Mouse (Mus musculus) stomach, embryonic 16.5 days (tissue): Measurements from ENCODE around the gene Pign. TPM values are rescaled to one million over a fixed set of nuclear protein-coding genes. Genes with fewer than 3 reads are reported as not detected.

Source experiments
- ATAC-seq: fragments of 200-750 bp; cut with Nextera tagmentation; 2 replicates; pipeline ENCODE4 v1.8.0; 2017; ENCODE audit warnings: moderate number of reproducible peaks, moderate TSS enrichment; ENCODE audit not compliant: insufficient read depth, low FRiP score
- H3K27ac ChIP-seq: fragments of 300-500 bp; sonication (generic); 2 replicates; pipeline ENCODE4 v1.5.1; 2014; ENCODE audit warnings: low read length
- H3K27me3 ChIP-seq: fragments of 300-500 bp; sonication (generic); 2 replicates; pipeline ENCODE4 v1.6.1; 2014; ENCODE audit warnings: low read length, control low read depth, mixed read lengths; ENCODE audit not compliant: control insufficient read depth, insufficient read depth
- H3K36me3 ChIP-seq: fragments of 300-500 bp; sonication (generic); 2 replicates; pipeline ENCODE4 v1.6.1; 2014; ENCODE audit warnings: low read length; ENCODE audit not compliant: control insufficient read depth, insufficient read depth
- H3K4me1 ChIP-seq: fragments of 300-500 bp; sonication (generic); 2 replicates; pipeline ENCODE4 v1.6.1; 2014; ENCODE audit warnings: low read length, control low read depth, mixed read lengths; ENCODE audit not compliant: control insufficient read depth, insufficient read depth
- H3K4me2 ChIP-seq: fragments of 300-500 bp; sonication (generic); 2 replicates; pipeline ENCODE4 v1.6.1; 2014; ENCODE audit warnings: low read depth, low read length, mixed read lengths
- H3K4me3 ChIP-seq: fragments of 300-500 bp; sonication (generic); replicated peaks from 2 replicates; pipeline ENCODE4 v1.5.1; 2014; ENCODE audit warnings: mild to moderate bottlenecking, low read length
- H3K9ac ChIP-seq: fragments of 300-500 bp; sonication (generic); 2 replicates; pipeline ENCODE4 v1.6.1; 2014; ENCODE audit warnings: low read length
- H3K9me3 ChIP-seq: fragments of 300-500 bp; sonication (generic); replicated peaks from 2 replicates; pipeline ENCODE4 v1.6.1; 2016; ENCODE audit warnings: low read length, control low read depth; ENCODE audit not compliant: control insufficient read depth
- WGBS: fragments of 180-500 bp; shearing (Covaris S2); extraction: QIAGEN DNeasy Blood & Tissue Kit; methylation state at CpG from one replicate; pipeline ENCODE4 v1.1.7; 2014; 5-methylcytosine and 5-hydroxymethylcytosine counted together
- polyA plus RNA-seq: library from polyadenylated mRNA; unstranded; fragments of >200 nt; fragmentation: Nextera tagmentation; extraction: Ambion mirVana; gene quantifications from 2 replicates; pipeline ENCODE4 v1.2.1, GENCODE M21; 2015

Pign gene
- polyA plus RNA-seq, 1 experiment from 2014 or later, result 14.1 TPM

DNA sequence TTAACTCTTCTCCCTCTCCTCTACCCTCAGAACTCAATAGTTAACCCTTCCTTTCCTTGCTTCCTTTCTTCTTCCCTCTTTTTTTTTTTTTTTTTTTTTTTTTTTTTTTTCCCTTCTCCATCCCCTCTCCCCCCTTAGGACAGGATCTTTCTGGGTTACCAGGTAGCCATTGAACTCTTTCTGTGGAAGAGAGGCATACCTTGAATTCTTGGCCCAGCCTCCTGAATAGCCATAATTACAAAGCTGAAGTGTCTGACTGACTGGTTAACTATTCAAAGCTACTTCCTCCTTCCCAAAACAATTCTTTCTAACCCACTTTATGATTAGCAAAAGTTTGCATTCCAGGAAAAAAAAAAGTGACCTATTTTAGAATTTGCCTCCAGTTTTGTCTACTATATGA, 6.2 kb upstream of the Pign start:
- no peak overlapping the region for H3K27ac ChIP-seq
- H3K4me3 ChIP-seq, result no peak overlapping the region
- H3K4me1 ChIP-seq, result peaks cover 3% of the 10 kb centered on the region; the same call in 1 of the 2 replicates
- H3K9ac ChIP-seq, result no peak overlapping the region
- no peaks in the 10 kb centered on the region for H3K36me3 ChIP-seq
- H3K4me2 ChIP-seq, result no peak overlapping the region
- no peak for ATAC-seq
- H3K9me3 ChIP-seq, result no peaks in the 10 kb centered on the region
- H3K27me3 ChIP-seq, result no peaks in the 10 kb centered on the region

DNA sequence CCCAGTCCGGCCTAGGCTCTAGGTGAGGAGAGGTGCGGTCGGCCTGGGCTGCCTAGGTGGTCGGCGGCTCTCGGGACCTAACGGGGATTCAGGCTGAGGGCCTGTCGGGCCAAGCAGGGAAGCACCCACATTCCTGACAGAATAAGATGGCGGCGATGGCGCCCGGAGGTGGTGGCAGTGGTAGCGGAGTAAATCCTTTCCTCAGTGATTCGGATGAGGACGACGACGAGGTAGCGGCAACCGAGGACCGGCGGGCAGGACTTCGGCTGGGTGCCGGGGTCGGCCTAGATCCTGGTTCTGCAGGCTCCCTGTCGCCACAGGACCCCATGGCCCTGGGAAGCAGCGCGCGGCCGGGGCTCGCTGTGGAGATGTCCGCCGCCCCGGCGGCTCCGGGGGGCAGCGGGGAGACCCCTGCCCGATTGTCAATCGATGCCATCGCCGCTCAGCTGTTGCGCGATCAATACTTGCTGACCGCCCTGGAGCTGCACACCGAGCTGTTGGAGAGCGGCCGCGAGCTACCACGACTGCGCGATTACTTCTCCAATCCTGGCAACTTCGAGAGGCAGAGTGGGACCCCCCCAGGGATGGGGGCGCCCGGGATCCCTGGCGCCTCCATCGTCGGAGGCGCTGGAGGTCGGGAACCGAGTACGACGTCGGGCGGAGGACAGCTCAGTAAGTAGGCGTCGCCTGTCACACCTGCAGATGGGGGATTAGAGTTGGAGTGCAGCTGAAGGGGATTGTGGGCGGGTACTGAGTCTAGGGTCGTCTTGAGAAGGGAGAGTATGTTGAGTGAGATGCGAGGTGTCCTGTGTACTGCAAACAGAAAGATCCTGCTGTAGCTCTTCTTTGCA, 710 bp upstream of the Pign start:
- peak overlapping the region; percentile 81 for H3K27ac ChIP-seq
- peak overlapping the region; percentile 98 for H3K4me3 ChIP-seq
- ATAC-seq, result no peak; the same call in 1 of the 2 replicates
- no peaks in the 10 kb centered on the region for H3K9me3 ChIP-seq
- no peaks in the 10 kb centered on the region for H3K27me3 ChIP-seq
- peaks cover 3% of the 10 kb centered on the region; the same call in 1 of the 2 replicates for H3K4me1 ChIP-seq
- no peaks in the 10 kb centered on the region for H3K36me3 ChIP-seq
- peak overlapping the region; percentile 86 for H3K4me2 ChIP-seq
- under 1% methylated on average over 68 of the region's 68 CpGs for WGBS
- peak overlapping the region; percentile 93 for H3K9ac ChIP-seq

DNA sequence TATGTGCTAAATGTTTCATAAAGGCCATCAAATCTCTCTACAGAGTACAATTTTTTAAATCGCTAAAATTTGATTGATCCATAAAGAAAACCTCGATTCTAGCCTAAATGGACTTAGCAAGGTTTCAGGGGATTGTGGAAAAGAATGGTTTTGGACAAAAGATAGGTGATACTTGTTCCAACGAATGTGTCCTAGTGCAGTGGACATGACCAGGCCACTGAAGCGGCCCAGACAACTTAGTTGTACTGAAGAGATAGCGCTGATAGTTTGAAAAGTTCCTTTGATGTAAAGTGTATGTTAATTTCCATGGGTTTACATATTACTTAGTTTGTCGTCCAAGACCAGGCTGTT, 682 bp downstream of the Pign start:
- peak overlapping the region; percentile 84 for H3K4me2 ChIP-seq
- no peaks in the 10 kb centered on the region for H3K9me3 ChIP-seq
- H3K36me3 ChIP-seq, result no peaks in the 10 kb centered on the region
- no peak for ATAC-seq
- peak overlapping the region; percentile 98 for H3K4me3 ChIP-seq
- peak overlapping the region; percentile 86 for H3K9ac ChIP-seq
- WGBS, result 5% methylated on average over 6 of the region's 6 CpGs
- peaks cover 3% of the 10 kb centered on the region; the same call in 1 of the 2 replicates for H3K4me1 ChIP-seq
- H3K27ac ChIP-seq, result peak overlapping the region; percentile 82
- H3K27me3 ChIP-seq, result no peaks in the 10 kb centered on the region

DNA sequence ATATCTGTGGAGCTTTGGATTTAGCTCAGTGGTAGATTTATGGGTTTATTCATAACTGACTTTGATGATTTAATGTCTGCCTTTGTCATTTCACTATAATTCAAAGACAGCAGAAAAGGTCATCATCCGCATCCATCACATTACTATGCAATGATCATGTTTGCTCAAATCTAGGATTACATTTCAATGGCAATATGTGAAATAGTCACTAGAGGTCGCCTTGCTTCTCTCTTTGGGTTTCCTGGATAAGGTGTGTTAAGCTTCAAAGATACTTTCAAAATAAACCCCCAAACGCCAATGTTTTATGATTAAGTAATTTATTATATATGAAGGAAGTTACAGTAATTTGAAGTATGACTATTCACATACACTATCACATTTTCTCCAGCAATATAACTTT, 3.5 kb downstream of the Pign start:
- Histone ChIP-seq H3K4me1 (no peaks in the 10 kb centered on the region), H3K4me3 (no peak overlapping the region), H3K27ac (no peak overlapping the region), H3K4me2 (no peak overlapping the region), H3K36me3 (no peaks in the 10 kb centered on the region), H3K9ac (no peak overlapping the region), H3K9me3 (no peaks in the 10 kb centered on the region), H3K27me3 (no peaks in the 10 kb centered on the region)
- 18% methylated on average over 3 of the region's 3 CpGs for WGBS
- ATAC-seq, result no peak

DNA sequence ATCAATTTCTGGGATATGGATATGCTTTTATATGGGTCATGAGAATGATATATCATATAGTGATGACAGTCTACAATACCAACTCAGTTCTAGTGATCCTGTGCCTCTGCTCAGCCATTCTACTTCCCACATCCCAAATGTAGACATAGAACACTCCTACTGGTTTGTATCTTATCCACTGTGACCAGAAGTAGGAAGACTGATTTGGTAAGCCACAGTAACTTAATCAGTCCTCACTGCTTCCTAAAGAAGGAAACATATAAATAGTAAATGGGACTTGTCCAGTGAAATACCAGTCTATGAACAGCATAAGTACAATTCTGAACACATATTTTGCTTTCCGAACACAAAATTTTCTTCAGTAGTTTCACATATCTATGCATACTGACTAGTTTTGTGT, 9.5 kb downstream of the Pign start:
- Histone ChIP-seq H3K27me3 (no peaks in the 10 kb centered on the region), H3K27ac (no peak overlapping the region), H3K9ac (no peak overlapping the region), H3K4me2 (no peak overlapping the region), H3K4me1 (no peaks in the 10 kb centered on the region), H3K9me3 (no peaks in the 10 kb centered on the region), H3K36me3 (peaks cover 6% of the 10 kb centered on the region; the same call in 1 of the 2 replicates), H3K4me3 (no peak overlapping the region)
- ATAC-seq, result no peak
- 94% methylated on average over 1 of the region's 1 CpGs for WGBS

DNA sequence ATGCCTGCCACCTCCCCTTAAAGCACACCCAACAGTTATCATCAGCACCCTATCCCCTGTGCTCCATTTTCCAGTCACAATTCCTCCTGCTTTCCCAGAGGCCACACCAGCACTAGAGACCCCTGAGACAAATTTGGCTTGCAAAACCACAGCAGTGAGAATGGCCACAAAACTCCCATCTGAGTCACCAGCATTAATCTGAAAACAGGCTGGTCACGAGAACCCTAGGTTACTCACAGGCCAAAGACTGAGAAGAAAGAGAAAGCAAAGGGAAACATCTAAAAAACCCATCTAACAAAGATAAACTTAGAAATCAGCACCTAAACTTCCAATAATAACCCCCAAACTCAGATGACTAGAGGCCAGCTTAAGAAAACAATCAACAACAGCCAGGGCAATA, 12.8 kb downstream of the Pign start:
- ATAC-seq, result no peak
- H3K36me3 ChIP-seq, result peaks cover 13% of the 10 kb centered on the region
- H3K27me3 ChIP-seq, result no peaks in the 10 kb centered on the region
- no peak overlapping the region for H3K27ac ChIP-seq
- no peak overlapping the region for H3K9ac ChIP-seq
- no peaks in the 10 kb centered on the region for H3K9me3 ChIP-seq
- WGBS, result 96% methylated on average over 1 of the region's 1 CpGs
- no peaks in the 10 kb centered on the region for H3K4me1 ChIP-seq
- H3K4me3 ChIP-seq, result no peak overlapping the region
- H3K4me2 ChIP-seq, result no peak overlapping the region

DNA sequence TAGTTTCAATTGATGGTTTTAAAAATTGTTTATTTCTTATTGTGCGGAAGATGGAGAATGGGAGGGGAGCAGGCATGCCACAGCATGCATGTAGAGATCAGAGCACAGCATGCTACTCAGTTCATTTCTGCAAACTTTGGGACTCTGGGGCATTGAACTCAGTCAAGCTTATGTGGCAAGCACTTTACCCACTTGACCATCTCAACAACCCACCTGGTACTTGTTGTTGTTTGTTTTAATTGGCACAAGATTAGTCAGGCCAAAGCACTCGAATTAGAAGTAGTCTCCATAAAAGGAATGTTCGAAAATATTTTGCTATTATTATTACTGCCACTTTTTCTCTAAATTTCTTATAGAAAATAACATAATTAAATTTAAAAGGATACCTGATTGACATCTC, 19.4 kb downstream of the Pign start:
- Histone ChIP-seq H3K27ac (no peak overlapping the region), H3K9ac (no peak overlapping the region), H3K36me3 (peaks cover 8% of the 10 kb centered on the region; the same call in 1 of the 2 replicates), H3K4me3 (no peak overlapping the region), H3K4me2 (no peak overlapping the region), H3K9me3 (no peaks in the 10 kb centered on the region), H3K27me3 (no peaks in the 10 kb centered on the region), H3K4me1 (no peaks in the 10 kb centered on the region)
- no peak for ATAC-seq
- WGBS, result 88% methylated on average over 3 of the region's 3 CpGs

DNA sequence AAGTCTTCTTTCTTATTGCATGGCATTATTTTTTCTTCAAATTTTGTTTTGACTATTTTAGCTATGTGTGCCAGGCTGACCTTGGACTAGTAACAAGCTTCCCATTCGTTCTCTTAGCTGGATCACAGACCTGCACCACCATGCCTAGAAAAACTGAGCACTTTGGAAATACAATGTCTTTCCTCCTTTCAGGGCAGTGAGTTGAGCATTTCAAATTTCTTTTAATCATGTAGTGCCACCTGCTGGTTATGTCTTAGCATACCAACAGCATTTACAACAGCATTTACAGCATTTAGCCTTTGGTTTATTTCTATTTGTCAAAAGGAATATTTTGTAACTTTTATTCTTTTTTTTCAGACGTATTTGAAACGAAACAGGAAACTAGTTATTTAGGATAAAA, 33.0 kb downstream of the Pign start:
- WGBS, result 37% methylated on average over 3 of the region's 3 CpGs
- Histone ChIP-seq H3K4me1 (no peaks in the 10 kb centered on the region), H3K4me2 (no peak overlapping the region), H3K4me3 (no peak overlapping the region), H3K27me3 (no peaks in the 10 kb centered on the region), H3K36me3 (no peaks in the 10 kb centered on the region), H3K27ac (no peak overlapping the region), H3K9me3 (no peaks in the 10 kb centered on the region), H3K9ac (no peak overlapping the region)
- ATAC-seq, result no peak

DNA sequence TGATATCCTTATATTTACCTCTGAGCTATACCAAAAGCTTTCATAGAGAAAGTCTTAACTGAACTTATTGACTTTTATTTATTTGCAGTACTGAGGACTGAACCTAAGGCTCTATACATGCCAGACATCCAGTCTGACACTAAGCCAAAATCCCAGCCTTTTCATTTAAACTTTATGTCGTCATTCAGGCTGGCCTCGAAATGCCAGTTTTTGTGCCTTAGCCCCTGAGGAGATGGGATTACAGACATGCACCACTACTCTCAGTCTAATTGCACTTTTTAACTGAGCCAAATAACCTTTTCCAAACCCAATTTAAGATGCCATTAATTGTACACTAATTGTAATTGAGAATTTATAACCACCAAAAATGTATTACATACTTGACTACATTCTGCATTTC, 73.8 kb downstream of the Pign start:
- Histone ChIP-seq H3K9me3 (no peaks in the 10 kb centered on the region), H3K27me3 (no peaks in the 10 kb centered on the region), H3K4me2 (no peak overlapping the region), H3K4me1 (no peaks in the 10 kb centered on the region), H3K27ac (no peak overlapping the region), H3K36me3 (no peaks in the 10 kb centered on the region), H3K9ac (no peak overlapping the region), H3K4me3 (no peak overlapping the region)
- ATAC-seq, result no peak
- WGBS, result 68% methylated on average over 2 of the region's 2 CpGs
